ENCODE assay signal across 7 mouse cellular contexts in genomic region chr2:167062497-167062911, GRCm38 (mm10). TPM values are rescaled to one million over a fixed set of nuclear protein-coding genes. Genes with fewer than 3 reads are reported as not detected.
DNase-seq lines count a peak whose midpoint lies in the region; ATAC-seq and TF ChIP-seq lines count a peak whose summit lies in the region.

No protein-coding gene starts in this region.

- H3K27ac ChIP-seq in embryonic facial prominence, embryonic 10.5 days (replicated peaks): peak overlapping the region; percentile 99
- H3K27ac ChIP-seq in limb, embryonic 14.5 days (replicated peaks; ENCODE audit: low read depth, low read length): peak overlapping the region; percentile 87
- peak overlapping the region; percentile 92 for H3K27ac ChIP-seq in midbrain, embryonic 16.5 days (ENCODE audit: low read length)
- H3K27ac ChIP-seq in spleen, adult 2 months (ENCODE audit: insufficient read depth, low read length): peak overlapping the region; percentile 89

- peak; percentile 97 for DNase-seq in adrenal gland, postnatal 10 days
- DNase-seq in embryonic facial prominence, embryonic 10.5 days (ENCODE audit: low spot score): peak; percentile 91
- DNase-seq in kidney, adult 11 months: peak; percentile 96
- peak; percentile 90 for DNase-seq in limb, embryonic 14.5 days (ENCODE audit: low spot score)
- peak; percentile 92 to 97 for DNase-seq in spleen, adult 2 months (ENCODE audit: low read depth in 1 of 2, low spot score in 2 of 2)

- no peak for TF ChIP-seq CTCF in spleen, adult 2 months (IDR thresholded peaks at IDR 0.05; ENCODE audit: extremely low read depth, insufficient read depth, insufficient read length, insufficient replicate concordance)

- no peak for TF ChIP-seq POLR2A in limb, embryonic 14.5 days (IDR thresholded peaks at IDR 0.05; ENCODE audit: borderline replicate concordance, extremely low read depth, insufficient read depth, insufficient read length)
- TF ChIP-seq POLR2A in spleen, adult 2 months (IDR thresholded peaks at IDR 0.05; ENCODE audit: low read depth, low read length): peak; percentile 87

- H3K4me1 ChIP-seq in embryonic facial prominence, embryonic 10.5 days: peaks cover 56% of the 10 kb centered on the region
- H3K4me1 ChIP-seq in limb, embryonic 14.5 days (ENCODE audit: control insufficient read depth, insufficient read depth, low read length): peaks cover 19% of the 10 kb centered on the region
- peaks cover 33% of the 10 kb centered on the region for H3K4me1 ChIP-seq in midbrain, embryonic 16.5 days (ENCODE audit: control insufficient read depth, insufficient read depth, low read length)
- H3K4me1 ChIP-seq in spleen, adult 2 months (ENCODE audit: control insufficient read depth, insufficient read depth, insufficient read length): peaks cover 20% of the 10 kb centered on the region

- H3K9ac ChIP-seq in limb, embryonic 14.5 days (ENCODE audit: low read depth, low read length, severe bottlenecking): peak overlapping the region; percentile 92
- H3K9ac ChIP-seq in midbrain, embryonic 16.5 days (ENCODE audit: low read depth, low read length): peak overlapping the region; percentile 96

- H3K27me3 ChIP-seq in embryonic facial prominence, embryonic 10.5 days (replicated peaks; ENCODE audit: low read depth, poor library complexity, severe bottlenecking): no peaks in the 10 kb centered on the region
- no peaks in the 10 kb centered on the region for H3K27me3 ChIP-seq in limb, embryonic 14.5 days (ENCODE audit: control insufficient read depth, insufficient read depth, low read length)
- H3K27me3 ChIP-seq in midbrain, embryonic 16.5 days (ENCODE audit: control insufficient read depth, insufficient read depth, low read depth, low read length): no peaks in the 10 kb centered on the region
- H3K27me3 ChIP-seq in spleen, adult 2 months (ENCODE audit: control insufficient read depth, insufficient read depth, low read length): no peaks in the 10 kb centered on the region

- ATAC-seq in granulocyte monocyte progenitor cell, adult 5-6 weeks (replicated peaks; ENCODE audit: poor library complexity, severe bottlenecking): peak; percentile 77
- peak; percentile 92 for ATAC-seq in limb, embryonic 14.5 days (ENCODE audit: low FRiP score, low read depth)
- peak; percentile 83 for ATAC-seq in midbrain, embryonic 16.5 days

- H3K36me3 ChIP-seq in embryonic facial prominence, embryonic 10.5 days (replicated peaks): peaks cover 50% of the 10 kb centered on the region
- H3K36me3 ChIP-seq in limb, embryonic 14.5 days (ENCODE audit: control insufficient read depth, insufficient read depth, low read length): peaks cover 32% of the 10 kb centered on the region
- peaks cover 18% of the 10 kb centered on the region for H3K36me3 ChIP-seq in midbrain, embryonic 16.5 days (ENCODE audit: control insufficient read depth, insufficient read depth, low read length)
- H3K36me3 ChIP-seq in spleen, adult 2 months (ENCODE audit: control insufficient read depth, insufficient read depth, low read length): peaks cover 15% of the 10 kb centered on the region

- H3K4me2 ChIP-seq in limb, embryonic 14.5 days (replicated peaks; ENCODE audit: low read depth, low read length, severe bottlenecking): peak overlapping the region; percentile 70
- peak overlapping the region; percentile 78 for H3K4me2 ChIP-seq in midbrain, embryonic 16.5 days (ENCODE audit: low read length)

- H3K9me3 ChIP-seq in embryonic facial prominence, embryonic 10.5 days: no peaks in the 10 kb centered on the region
- H3K9me3 ChIP-seq in limb, embryonic 14.5 days (ENCODE audit: control insufficient read depth, low read length): no peaks in the 10 kb centered on the region
- no peaks in the 10 kb centered on the region for H3K9me3 ChIP-seq in midbrain, embryonic 16.5 days (replicated peaks; ENCODE audit: control insufficient read depth, low read length, poor library complexity, severe bottlenecking)

- H3K4me3 ChIP-seq in embryonic facial prominence, embryonic 10.5 days: peak overlapping the region; percentile 75
- H3K4me3 ChIP-seq in limb, embryonic 14.5 days (replicated peaks; ENCODE audit: low read length): peak overlapping the region; percentile 89
- peak overlapping the region; percentile 91 for H3K4me3 ChIP-seq in midbrain, embryonic 16.5 days (ENCODE audit: low read depth, low read length)
- peak overlapping the region; percentile 92 for H3K4me3 ChIP-seq in spleen, adult 2 months (ENCODE audit: extremely low read depth, insufficient read depth, insufficient read length)

- under 1% methylated on average over 60 of the region's 60 CpGs for WGBS in embryonic facial prominence, embryonic 10.5 days
- 0% methylated on average over 17 of the region's 60 CpGs for WGBS in limb, embryonic 14.5 days
- WGBS in midbrain, embryonic 16.5 days: 0% methylated on average over 32 of the region's 60 CpGs
- WGBS in spleen, adult 2 months: 1% methylated on average over 32 of the region's 60 CpGs

RNA-seq across cellular contexts. Expression of gene Znfx1, which starts 0.3 kb away (rescaled TPM):
- total RNA-seq in adrenal gland, postnatal 10 days (2021): 10 to 100 TPM; 31.2 to 36.5 TPM
- 6.4 and 7.0 TPM in 2 replicates for polyA plus RNA-seq in embryonic facial prominence, embryonic 10.5 days (2016; fragmentation: Nextera tagmentation; extraction: Ambion mirVana)
- total RNA-seq in granulocyte monocyte progenitor cell, adult 5-6 weeks (2014; fragmentation: Nextera tagmentation): 25.4 and 28.2 TPM in 2 replicates
- 23.1 and 29.1 TPM in 2 replicates for total RNA-seq in granulocyte monocyte progenitor cell, adult 5-6 weeks (2017)
- 10.6 and 11.9 TPM in 2 replicates for polyA plus RNA-seq in limb, embryonic 14.5 days (2012; rRNA removed)
- 7.8 and 9.5 TPM in 2 replicates for polyA plus RNA-seq in limb, embryonic 14.5 days (2014; fragmentation: Nextera tagmentation; extraction: Ambion mirVana)
- polyA plus RNA-seq in midbrain, embryonic 16.5 days (2015; fragmentation: Nextera tagmentation; extraction: Ambion mirVana): 6.2 and 8.0 TPM in 2 replicates
- polyA plus RNA-seq in spleen, adult 2 months (2012; rRNA removed): 29.9 and 33.9 TPM in 2 replicates

RNA-seq across cellular contexts. Expression of gene Ddx27, which starts 47.5 kb away (rescaled TPM):
- 10 to 100 TPM; 32.1 to 34.6 TPM for total RNA-seq in adrenal gland, postnatal 10 days (2021)
- polyA plus RNA-seq in embryonic facial prominence, embryonic 10.5 days (2016; fragmentation: Nextera tagmentation; extraction: Ambion mirVana): 69.0 and 69.9 TPM in 2 replicates
- total RNA-seq in granulocyte monocyte progenitor cell, adult 5-6 weeks (2014; fragmentation: Nextera tagmentation): 61.9 and 68.6 TPM in 2 replicates
- total RNA-seq in granulocyte monocyte progenitor cell, adult 5-6 weeks (2017): 97.9 and 106 TPM in 2 replicates
- polyA plus RNA-seq in limb, embryonic 14.5 days (2012; rRNA removed): 45.2 and 50.2 TPM in 2 replicates
- 36.5 and 39.2 TPM in 2 replicates for polyA plus RNA-seq in limb, embryonic 14.5 days (2014; fragmentation: Nextera tagmentation; extraction: Ambion mirVana)
- polyA plus RNA-seq in midbrain, embryonic 16.5 days (2015; fragmentation: Nextera tagmentation; extraction: Ambion mirVana): 37.6 and 37.8 TPM in 2 replicates
- polyA plus RNA-seq in spleen, adult 2 months (2012; rRNA removed): 27.4 and 32.9 TPM in 2 replicates

Comparison
In these comparisons a context has a peak if more than half of its experiments do, and no peak if none do; other contexts are left out.
1. Peak in every context shown above with its lines: DNase-seq, ATAC-seq, H3K4me3 ChIP-seq and H3K27ac ChIP-seq.